Mouse (Mus musculus) frontal cortex, postnatal 36 days (tissue): ENCODE measurements around the gene Usp32.

Experiments used
- DNase-seq, 2 experiments: peaks; one replicate each; pipeline ENCODE4 v3.0.0; 2022; ENCODE audit warnings: low spot score in 2 of 2

Usp32 gene

DNA sequence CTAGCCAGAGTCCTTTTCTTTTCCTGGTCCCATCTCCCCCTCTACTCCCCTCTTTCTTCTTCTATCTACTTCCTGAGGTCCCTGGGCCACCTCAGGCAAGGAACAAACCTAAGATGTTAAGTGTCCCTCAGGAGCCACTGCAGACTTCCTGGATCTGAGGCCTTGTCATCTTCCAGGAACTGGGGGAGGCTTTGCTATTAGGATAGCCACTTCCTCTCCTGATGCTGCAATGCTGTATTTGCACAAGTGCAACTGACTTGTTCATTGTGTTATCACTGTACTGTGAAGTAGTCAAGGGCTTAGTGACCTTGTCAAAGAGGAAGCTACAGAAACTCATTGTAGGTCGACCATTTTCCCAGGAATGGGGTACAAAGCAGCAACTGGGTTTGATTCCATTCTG is 160.6 kb downstream of the Usp32 start:
- no peak for DNase-seq

DNA sequence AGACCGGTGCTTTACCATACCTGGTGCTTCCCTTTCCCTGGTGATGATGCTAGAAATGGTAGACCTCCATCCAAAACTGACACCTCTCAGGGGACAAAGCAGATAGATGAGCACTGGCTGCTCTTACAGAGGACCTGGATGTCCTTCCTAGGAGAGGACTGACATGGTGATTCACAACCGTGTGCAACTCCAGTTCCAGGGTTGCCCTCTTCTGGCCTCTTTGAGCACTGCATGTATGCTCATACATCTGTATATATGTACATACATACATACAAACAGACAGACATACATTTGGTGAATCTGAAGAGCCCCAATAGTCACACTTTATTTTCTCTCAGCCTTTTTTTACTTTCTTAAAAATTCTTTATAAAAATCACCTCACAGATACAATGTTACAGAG is 161.8 kb downstream of the Usp32 start:
- DNase-seq = peak in 1 of 2 experiments; percentile 36

DNA sequence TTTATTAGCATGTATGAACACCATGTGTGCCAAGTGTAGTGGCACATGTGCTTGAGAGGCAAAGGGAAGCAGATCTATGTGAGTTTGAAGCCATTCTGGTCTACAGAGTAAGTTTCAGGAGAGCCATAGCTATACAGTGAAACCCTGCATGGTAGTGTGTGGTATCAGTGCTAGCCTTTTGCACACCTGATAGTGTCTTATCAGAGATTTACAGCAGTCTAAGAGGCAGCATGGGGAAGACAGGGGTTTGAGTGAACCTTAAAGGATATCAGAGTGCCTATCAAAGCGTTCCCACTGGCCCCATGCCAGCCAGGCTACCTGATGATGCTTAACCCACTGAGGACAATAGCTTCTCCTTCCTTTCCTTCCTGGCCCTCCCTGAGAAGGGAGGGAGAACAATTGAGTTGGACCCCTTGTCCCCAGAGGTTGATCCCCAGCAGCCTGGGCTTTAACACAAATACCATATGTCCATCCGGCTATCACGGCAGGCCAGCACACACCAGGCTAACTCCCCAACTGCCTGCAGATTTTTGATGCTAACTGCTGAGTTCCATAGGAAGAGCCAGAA is 162.5 kb downstream of the Usp32 start:
- DNase-seq = no peak

DNA sequence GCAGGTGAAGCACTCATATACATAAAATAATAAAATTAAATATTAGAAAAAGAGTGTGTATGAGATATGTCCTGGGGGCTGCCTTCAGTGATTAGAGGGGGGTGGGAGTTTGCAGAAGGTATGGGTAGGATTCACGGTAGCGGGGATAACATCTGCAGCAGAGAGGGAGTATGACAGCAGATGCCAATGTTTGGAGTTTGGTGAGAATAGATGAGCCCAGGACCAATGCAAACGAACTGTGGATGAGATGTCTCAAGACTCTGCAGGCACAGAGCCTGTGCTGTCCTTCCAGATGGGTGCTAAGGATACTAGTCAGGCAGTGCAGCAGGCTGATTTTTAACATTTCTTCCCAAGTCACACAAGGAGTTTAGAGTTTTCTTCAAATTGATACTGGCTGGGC is 163.3 kb downstream of the Usp32 start:
- DNase-seq = no peak

DNA sequence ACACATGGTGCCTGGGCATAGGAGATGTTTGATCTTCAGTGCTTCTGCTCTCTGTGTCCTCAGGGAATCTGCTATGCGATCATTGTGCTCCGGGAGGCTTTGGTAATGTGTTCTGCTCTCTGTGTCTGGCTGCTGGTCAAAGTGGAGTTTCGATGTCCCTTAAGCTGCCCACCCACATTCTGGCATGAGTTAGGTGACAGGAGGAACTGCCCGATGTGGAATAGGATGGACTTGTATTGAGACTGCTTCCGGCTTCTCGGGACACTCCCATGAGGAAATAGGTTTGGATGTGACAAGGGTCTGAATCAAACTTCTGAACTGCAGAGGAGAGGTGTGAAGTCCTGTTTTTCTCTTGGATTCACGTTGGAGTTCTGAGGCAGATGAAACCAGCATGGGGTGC is 165.4 kb downstream of the Usp32 start:
- no peak for DNase-seq

DNA sequence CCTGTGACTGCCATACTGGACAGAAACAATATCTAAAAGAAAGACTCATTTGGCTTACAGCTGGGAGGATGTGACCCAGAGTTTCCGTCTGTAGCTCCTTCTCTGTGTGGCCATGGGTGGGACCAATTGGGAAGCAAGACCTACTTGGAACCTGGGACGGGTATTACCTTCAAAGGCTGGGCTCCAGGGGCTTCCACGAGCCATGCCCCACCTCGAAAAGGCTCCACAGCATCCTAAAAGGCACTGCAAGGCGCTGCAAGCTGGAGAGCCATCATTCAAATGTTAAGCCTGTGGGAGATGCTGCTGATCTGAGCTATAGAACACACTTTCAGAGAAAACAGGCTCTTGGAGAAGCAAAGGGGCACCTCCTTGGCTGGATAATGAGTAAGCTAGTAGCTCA is 166.3 kb downstream of the Usp32 start:
- DNase-seq = no peak

DNA sequence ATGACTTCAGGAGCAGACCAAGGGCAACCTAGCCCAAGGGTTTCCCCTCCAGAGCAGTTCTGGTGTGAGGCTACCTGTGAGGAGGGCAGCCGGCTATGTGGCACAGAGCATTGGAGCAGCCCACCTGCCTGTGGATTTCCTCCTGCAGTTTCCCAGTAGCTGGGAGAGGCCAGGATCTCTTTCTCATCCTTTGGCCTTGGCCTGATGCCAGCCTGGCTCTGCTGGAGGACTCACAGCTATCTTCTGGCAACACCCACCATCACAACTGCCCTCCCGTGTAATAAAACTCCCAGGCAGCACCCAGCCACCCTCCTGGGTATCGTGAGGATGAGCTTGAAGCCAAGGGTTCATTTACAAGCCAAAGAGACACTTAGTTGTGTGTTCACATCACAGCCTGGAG is 167.9 kb downstream of the Usp32 start:
- no peak for DNase-seq

DNA sequence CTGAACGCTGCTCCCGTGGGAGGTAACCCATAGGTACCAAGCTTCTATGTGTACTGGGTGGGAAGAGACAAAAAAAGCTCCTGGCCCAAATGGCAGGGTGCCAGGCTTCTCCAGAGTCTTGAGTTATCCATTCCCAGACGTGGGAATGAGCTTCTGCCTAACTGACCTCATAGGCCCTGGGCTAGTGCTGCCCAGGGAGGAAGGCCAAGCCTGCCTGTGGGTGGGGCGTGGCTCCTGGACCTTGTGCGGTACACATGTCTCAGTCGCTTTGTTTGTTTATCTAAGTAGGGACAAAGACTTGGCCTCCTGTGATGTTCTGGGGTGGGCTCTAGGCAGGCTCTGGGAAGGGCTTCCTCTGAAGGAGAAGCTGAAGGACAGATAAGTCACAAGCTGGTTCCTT is 171.2 kb downstream of the Usp32 start:
- peak; percentile 43 to 47 for DNase-seq

DNA sequence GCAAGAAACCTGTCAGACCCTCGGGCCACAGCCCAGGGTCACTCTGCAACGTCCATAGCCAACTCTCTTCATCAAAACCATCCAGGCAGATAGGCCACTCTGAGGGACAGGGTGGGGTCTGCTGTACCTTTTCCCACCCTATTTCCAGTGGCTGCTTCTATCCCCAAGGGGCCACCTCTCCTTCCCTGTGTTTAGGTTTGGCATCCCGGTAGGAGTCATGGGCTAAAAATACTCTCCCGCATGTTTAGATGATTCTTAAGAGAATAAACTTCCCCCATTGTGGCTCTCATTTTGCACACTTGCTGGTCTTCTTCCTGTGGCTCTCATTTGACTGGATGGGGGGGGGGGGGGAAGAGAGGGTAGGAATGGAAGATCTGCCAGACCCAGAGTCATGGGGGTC is 171.7 kb downstream of the Usp32 start:
- DNase-seq = no peak

DNA sequence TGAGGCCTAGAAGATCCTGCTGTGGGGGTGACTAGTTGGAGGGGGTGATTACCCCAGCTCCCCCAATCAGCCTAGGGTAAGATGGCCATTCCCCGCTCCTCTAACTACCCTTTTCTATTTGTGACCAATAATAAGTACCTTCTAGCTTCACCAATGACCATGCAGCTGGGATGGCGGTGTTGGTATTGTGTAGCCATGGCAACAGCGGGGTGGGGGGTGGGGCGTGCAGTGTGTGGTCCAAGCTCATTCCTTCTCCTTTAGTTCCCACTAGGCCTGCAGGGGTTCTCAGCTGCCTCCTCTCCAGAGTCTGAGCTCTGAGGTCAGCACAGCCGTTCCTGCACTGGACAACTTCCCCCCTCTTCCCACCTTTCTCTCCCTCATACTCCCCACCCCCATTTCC is 172.8 kb downstream of the Usp32 start:
- DNase-seq = no peak

DNA sequence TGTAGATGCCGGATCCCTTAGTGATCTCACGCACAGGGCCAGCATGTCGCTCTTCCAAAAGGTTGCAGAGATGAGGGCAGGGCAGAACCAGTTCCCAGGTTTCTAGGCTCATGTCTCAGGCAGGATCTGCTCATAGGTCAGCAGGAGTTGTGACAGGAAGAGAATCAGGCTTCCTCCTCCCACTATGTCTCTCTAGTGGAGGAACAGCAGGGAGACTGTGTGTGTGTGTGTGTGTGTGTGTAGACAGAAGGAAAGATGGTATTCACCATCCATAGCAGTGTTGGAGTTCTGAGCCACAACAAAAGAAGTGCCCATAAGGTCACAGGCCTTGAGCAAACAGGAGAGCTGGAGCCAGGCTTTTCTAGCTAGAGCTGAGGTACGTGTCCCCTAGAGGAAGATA is 173.3 kb downstream of the Usp32 start:
- no peak for DNase-seq

DNA sequence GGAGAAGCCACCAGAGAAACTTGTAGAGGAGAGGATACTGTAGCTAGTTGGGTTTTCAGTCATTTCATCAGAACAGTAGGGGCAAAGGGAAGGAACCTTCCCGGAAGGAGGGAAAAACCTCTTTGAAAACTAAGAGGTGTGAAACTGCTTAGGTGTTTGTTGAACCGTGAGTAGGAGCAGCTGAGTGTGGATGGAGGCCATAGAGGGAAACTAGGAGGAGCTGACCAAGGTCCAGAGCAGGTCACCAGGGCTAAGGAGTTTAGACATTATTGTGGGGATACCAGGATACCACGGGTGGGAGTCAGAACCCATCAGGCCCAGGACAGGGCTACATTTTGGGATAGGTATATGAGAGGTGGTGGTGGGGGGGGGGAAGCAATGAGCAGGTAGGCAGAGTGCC is 176.4 kb downstream of the Usp32 start:
- DNase-seq = no peak

DNA sequence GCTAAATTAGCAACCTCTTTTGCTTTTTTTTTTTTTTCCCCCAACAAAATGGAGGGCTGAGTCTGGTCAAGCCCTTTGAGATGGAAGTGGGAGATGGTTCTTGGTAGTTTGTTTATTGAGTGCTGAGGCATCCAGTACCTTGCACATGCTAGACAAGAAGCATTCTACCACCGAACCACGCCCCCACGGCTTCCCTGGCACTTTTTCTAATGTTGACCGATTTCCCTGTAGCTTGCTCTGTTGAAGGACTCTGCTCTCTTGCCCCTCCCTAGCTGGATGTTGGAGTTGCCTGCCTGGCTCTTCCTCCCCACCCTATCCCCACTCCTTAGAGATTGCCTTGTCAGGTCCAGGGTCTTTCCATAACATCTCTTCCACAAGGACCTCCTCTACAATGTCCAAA is 177.4 kb downstream of the Usp32 start:
- DNase-seq = no peak

DNA sequence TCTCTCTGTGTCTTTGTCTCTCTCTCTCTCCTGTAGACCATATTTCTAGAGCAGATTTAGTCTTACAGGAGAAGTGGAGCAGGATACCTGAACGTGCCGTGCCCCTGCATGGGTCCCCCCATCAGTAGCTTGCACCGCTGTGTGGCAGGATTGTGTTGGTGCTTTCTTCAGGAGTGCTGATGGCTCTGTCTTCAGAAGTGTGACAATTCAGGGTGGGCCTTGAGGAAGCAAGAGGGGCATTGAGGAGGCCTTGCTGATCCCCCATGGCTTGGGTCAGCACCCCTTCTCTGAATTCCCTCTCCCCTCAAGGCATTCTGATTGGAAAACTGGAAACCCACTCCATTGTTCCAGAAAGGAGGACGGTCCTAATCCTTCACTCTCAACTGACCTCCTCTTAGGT is 178.4 kb downstream of the Usp32 start:
- no peak for DNase-seq

DNA sequence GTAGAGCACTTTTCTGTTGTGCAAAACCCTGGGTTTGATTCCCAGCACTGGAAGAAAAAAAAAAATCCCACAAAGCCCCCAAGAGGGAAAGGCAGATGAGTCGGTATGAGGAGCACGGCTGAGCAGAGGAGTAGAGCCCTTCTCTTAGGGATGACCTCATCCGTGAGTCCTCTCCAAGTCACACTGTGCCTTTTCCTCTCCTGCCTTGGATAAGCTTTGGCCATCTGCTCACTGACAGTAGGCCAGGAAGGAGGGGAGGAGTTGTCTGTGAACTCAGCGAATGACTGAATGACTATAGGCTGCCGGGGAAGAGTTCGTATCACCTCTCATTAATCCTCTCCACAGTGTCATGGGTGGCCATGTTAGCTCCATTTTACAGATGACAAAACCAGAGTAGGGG is 179.2 kb downstream of the Usp32 start:
- DNase-seq = no peak

DNA sequence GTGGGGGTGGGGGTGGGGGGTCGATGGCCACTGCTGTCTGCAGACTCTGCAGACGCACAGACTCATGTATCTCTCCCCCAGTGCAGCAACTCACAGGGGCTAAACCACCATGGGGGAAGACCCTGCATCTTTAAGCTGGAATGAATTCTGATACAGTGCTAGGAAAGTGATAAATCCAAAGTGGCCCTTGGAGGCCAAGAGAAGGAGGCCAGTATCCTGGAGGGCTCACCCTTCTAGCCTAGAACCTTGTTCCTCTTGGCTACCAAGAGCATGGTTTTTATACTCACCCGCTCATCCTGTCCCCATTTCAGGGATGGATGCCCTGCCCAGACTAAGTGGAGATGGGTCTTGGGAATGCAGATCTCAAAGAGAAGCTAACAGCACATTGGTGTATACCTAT is 179.7 kb downstream of the Usp32 start:
- no peak for DNase-seq

DNA sequence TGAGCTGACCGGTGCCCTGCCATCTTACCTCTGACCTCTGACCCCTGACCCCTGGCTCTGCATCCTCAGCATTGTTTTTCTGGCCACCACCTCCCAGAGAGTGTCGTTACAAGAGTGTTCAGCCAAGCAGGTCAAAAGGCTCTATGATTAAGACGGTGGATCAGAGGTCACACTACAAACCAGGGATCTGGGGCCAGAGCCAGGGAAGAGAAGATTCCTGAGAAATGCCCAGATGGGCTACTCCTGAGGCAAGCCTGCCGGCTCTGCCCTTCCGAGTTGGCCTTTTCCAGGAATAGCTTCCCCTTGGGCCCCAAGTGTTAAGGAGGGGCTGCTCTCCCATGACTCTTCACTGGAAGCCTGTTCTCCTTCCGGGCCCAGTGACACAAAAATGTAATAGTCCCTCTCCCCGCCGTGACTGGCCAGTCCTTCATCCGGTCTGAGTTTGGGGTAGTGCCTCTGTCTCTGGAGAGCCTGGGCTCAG is 180.2 kb downstream of the Usp32 start:
- no peak for DNase-seq

DNA sequence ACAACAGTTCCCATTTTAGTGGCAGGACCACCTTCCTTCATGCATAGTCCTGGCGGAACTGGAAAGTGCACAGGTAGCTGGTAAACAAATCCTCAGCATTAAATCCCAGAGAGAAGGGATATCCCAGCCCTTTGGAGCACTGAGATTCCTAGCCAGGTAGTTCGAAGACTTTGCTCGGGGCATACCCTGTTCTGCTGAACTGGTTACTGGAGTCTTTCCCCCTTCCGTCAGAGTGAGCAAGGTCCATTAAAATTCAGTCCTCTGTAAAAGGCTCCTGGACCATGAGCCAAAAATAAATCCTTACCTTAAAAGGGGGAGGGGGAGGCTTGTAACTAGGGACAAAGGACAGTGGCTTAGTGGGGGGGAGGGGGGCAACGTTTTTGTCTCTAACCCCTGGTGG is 180.8 kb downstream of the Usp32 start:
- no peak for DNase-seq

DNA sequence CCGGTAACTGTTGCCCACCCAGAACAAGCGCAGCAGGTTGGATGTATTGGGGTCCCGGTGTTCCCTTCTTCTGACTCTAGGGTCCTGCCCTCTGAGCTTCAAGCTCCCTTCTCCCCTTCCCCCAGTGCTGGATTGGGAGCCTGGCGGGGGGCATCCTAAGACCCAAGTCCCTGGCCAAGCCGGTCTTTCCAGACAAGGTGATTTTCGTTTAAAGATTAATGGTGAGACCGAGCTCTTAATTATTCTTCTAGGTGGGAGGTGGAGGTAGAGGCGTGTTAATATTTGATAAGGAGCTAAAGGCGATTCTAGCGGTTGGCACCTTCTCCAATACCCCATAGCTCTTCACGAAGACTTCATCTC is 181.7 kb downstream of the Usp32 start:
- DNase-seq = no peak

DNA sequence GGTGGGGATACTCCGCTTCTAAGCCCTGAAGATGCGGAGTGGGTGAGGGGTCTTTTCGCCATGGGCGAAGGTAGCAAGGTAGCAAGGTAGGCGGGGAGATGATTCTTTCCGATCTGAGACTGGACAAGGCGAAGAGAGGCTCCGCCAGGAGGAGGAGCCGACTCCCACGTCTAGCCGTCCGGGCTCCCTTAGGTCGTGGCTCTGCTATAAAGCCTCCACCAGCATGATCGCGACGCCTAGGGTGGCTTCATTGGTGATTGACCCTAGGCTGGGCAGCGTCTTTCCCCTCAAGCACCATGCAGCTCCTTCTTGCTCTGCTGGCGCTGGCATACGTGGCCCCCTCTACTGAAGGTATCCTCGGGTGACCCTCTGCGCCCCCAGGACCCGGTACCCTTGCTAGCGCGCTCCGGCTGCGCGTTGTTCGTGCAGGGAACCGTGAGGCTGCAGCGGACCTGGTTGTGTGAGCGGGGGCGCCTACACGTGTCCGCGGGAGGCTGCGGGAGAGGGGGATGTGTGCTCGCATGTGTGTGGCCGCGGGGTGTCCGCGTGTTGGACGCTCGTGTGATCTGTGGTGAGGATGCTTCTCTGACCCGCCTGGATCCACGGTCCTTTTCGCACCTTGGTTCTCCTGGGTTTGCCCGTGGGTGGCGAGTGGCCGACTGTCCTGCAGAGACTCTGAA is 182.2 kb downstream of the Usp32 start, which contains the start of gene Car4:
Car4 (plus strand) TSS at position 196 of the 680 bp plus-strand sequence.
- peak in 1 of 2 experiments; percentile 42 for DNase-seq

DNA sequence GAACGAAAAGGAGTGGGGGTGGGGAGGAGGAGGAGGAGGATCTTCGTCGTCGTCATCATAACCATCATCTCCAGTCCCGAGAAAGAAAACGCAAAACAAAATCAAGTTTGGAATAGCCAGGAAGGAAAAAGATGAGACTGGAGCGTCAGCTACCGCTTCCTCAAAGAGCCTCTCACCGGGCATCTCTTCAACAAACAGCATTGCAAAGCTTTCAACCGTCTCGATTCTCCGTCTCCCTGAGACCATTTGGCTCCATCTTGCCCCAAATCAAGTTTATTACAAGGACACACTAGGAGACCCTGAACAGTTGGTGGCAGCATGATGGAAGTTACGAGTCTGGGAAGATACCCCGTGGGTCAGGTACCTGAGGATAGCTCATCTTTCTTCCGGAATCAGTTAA is 182.8 kb downstream of the Usp32 start:
- no peak for DNase-seq

DNA sequence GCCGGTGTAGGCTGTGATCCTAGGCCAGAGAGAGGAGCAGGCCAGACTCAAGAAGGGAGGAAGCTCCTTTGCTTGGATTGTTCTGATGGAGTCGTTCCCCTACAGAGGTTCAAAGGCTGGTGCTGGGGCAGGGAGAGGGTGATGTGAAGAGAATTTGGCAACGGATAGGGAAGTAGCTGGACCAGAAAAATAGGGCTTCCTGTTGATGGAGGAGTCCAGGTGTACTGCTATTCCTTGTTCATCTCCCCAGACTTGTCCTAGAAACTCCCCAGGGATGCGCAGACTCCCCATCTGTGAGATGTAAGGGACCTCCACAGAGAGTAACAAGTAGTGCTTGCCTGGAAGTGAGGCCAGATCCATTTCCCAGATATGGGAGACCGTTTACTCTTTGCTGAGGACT is 183.6 kb downstream of the Usp32 start:
- no peak for DNase-seq

DNA sequence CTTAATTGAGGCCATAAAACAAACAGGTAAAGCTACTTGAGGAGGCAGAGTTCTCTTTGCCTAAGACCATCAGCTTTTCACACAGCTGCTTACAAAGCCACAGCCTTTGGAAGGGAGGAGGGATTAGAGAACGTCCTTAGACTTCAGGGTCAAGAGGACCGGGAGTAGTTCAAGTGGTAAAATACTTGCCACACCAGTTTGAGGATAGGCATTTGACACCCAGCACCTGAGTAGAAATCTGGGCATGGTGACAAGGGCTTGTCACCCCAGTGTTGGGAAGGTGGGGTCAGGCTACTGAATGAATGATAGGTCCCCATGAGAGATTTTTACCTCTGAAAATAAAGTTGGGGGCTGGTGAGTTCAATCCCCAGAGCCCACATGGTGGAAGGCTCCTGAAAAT is 187.3 kb downstream of the Usp32 start:
- DNase-seq = no peak

DNA sequence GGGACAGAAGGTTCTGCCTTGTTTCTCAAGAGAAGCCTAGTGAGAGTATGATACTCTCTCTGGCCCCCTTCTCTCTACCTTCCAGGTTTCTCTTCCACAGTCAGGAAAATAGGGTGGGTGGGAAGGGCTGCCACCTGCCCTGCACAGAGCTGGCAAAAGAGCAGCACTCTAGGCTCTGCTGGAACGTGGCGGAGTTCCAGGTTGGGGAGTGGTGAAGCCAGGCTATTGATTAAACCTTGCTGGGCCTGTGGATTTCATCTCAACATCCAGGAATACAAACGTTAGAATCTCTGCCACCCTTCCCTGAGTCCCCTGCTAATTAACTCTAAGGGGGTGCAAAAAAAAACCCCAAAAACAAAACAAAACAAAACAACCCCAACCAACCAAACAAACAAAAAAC is 191.4 kb downstream of the Usp32 start:
- DNase-seq = no peak
